Mouse (Mus musculus): Measurements from ENCODE around the gene Zic2. TPM values are rescaled to one million over a fixed set of nuclear protein-coding genes. Genes with fewer than 3 reads are reported as not detected.
"Not testable (repeated sequence)": the region's sequence is repeated elsewhere in the genome, so short reads cannot be mapped to it uniquely, and the experiment has no call there.

Zic2 gene
- 10 to 100 TPM; 17.3 to 19.5 TPM for total RNA-seq (2021)

GRCm38 (mm10) chr14:122474891-122475556 lies at the start of gene Zic2:
Gene Zic2, plus strand, starts transcription at chr14:122475435.
- DNase-seq, result no peak

- DNase-seq, result no peak
Observed at GRCm38 (mm10) chr14:122426529-122427203, 48.6 kb upstream of the Zic2 start.

GRCm38 (mm10) chr14:122427204-122427560 lies 48.1 kb upstream of the Zic2 start:
- DNase-seq, result no peak

- no peak for DNase-seq
Observed at GRCm38 (mm10) chr14:122427654-122428053, 47.6 kb upstream of the Zic2 start.

GRCm38 (mm10) chr14:122432558-122432957 lies 42.7 kb upstream of the Zic2 start:
- no peak for DNase-seq

- DNase-seq, result no peak
Observed at GRCm38 (mm10) chr14:122434039-122434438, 41.2 kb upstream of the Zic2 start.

GRCm38 (mm10) chr14:122436850-122437249 lies 38.4 kb upstream of the Zic2 start:
- peak in 1 of 2 experiments; percentile 11 for DNase-seq

GRCm38 (mm10) chr14:122449601-122450495 lies 25.4 kb upstream of the Zic2 start:
- no peak for DNase-seq

- peak in 1 of 2 experiments; percentile 50 for DNase-seq
Observed at GRCm38 (mm10) chr14:122450496-122451382, 24.5 kb upstream of the Zic2 start, which contains the start of gene Gm5089. Gene Gm5089, minus strand, starts transcription at chr14:122451115.

- DNase-seq, result no peak
Observed at GRCm38 (mm10) chr14:122451551-122452145, 23.6 kb upstream of the Zic2 start.

- no peak for DNase-seq
Observed at GRCm38 (mm10) chr14:122452701-122453387, 22.4 kb upstream of the Zic2 start.

- peak in 1 of 2 experiments; percentile 58 for DNase-seq
Observed at GRCm38 (mm10) chr14:122453388-122453995, 21.7 kb upstream of the Zic2 start.

- no peak for DNase-seq
Observed at GRCm38 (mm10) chr14:122453996-122454738, 21.1 kb upstream of the Zic2 start.

GRCm38 (mm10) chr14:122454901-122455561 lies 20.2 kb upstream of the Zic2 start:
- no peak for DNase-seq

GRCm38 (mm10) chr14:122455562-122455958 lies 19.7 kb upstream of the Zic2 start:
- no peak for DNase-seq

GRCm38 (mm10) chr14:122459332-122459731 lies 15.9 kb upstream of the Zic2 start:
- DNase-seq, result not testable (repeated sequence)

- DNase-seq, result no peak
Observed at GRCm38 (mm10) chr14:122459776-122460175, 15.5 kb upstream of the Zic2 start.

- DNase-seq, result no peak
Observed at GRCm38 (mm10) chr14:122460226-122460625, 15.0 kb upstream of the Zic2 start.

GRCm38 (mm10) chr14:122461500-122461899 lies 13.7 kb upstream of the Zic2 start:
- no peak for DNase-seq
